Mouse (Mus musculus): ENCODE results near the gene Macrod1. TPM values are rescaled to one million over a fixed set of nuclear protein-coding genes. Genes with fewer than 3 reads are reported as not detected.

The Macrod1 gene
- polyA plus RNA-seq, 3 experiments from 2014 or later, result 0.99 to 3.1 (median 1.8) TPM

- ATAC-seq, result no peak
Observed at GRCm38 (mm10) chr19:7171447-7171846, 114.8 kb downstream of the Macrod1 start.

GRCm38 (mm10) chr19:7172051-7172866, 115.6 kb downstream of the Macrod1 start:
- no peak for ATAC-seq

- ATAC-seq, result no peak
Observed at GRCm38 (mm10) chr19:7176041-7176696, 119.6 kb downstream of the Macrod1 start.

GRCm38 (mm10) chr19:7177804-7178511, 121.3 kb downstream of the Macrod1 start:
- ATAC-seq, result no peak

- no peak for ATAC-seq
Observed at GRCm38 (mm10) chr19:7178841-7179452, 122.3 kb downstream of the Macrod1 start.

- ATAC-seq, result no peak
Observed at GRCm38 (mm10) chr19:7180756-7181405, 124.3 kb downstream of the Macrod1 start.

- ATAC-seq, result no peak
Observed at GRCm38 (mm10) chr19:7181496-7181895, 124.9 kb downstream of the Macrod1 start.

- ATAC-seq, result no peak
Observed at GRCm38 (mm10) chr19:7182273-7182949, 125.8 kb downstream of the Macrod1 start.

- ATAC-seq, result no peak
Observed at GRCm38 (mm10) chr19:7183419-7183818, 126.8 kb downstream of the Macrod1 start.

GRCm38 (mm10) chr19:7185059-7185458, 128.4 kb downstream of the Macrod1 start:
- no peak for ATAC-seq

- no peak for ATAC-seq
Observed at GRCm38 (mm10) chr19:7185715-7186291, 129.2 kb downstream of the Macrod1 start.

- ATAC-seq, result no peak
Observed at GRCm38 (mm10) chr19:7187157-7187556, 130.5 kb downstream of the Macrod1 start.

- ATAC-seq, result no peak
Observed at GRCm38 (mm10) chr19:7189026-7189425, 132.4 kb downstream of the Macrod1 start.

GRCm38 (mm10) chr19:7190986-7191385, 134.4 kb downstream of the Macrod1 start:
- ATAC-seq, result no peak

GRCm38 (mm10) chr19:7191639-7192038, 135.0 kb downstream of the Macrod1 start:
- no peak for ATAC-seq

GRCm38 (mm10) chr19:7192561-7192967, 136.0 kb downstream of the Macrod1 start:
- ATAC-seq, result no peak

GRCm38 (mm10) chr19:7195900-7196728, 139.5 kb downstream of the Macrod1 start:
- ATAC-seq, result no peak

GRCm38 (mm10) chr19:7196741-7197270, 140.2 kb downstream of the Macrod1 start:
- ATAC-seq, result no peak

GRCm38 (mm10) chr19:7197445-7197844, 140.8 kb downstream of the Macrod1 start:
- no peak for ATAC-seq

GRCm38 (mm10) chr19:7199089-7199488, 142.5 kb downstream of the Macrod1 start:
- no peak for ATAC-seq

Measured in inflammation-experienced regulatory T-cells, adult 6 months (primary cell).